8 mouse cellular contexts compared by ENCODE assay signal in the genomic region with DNA sequence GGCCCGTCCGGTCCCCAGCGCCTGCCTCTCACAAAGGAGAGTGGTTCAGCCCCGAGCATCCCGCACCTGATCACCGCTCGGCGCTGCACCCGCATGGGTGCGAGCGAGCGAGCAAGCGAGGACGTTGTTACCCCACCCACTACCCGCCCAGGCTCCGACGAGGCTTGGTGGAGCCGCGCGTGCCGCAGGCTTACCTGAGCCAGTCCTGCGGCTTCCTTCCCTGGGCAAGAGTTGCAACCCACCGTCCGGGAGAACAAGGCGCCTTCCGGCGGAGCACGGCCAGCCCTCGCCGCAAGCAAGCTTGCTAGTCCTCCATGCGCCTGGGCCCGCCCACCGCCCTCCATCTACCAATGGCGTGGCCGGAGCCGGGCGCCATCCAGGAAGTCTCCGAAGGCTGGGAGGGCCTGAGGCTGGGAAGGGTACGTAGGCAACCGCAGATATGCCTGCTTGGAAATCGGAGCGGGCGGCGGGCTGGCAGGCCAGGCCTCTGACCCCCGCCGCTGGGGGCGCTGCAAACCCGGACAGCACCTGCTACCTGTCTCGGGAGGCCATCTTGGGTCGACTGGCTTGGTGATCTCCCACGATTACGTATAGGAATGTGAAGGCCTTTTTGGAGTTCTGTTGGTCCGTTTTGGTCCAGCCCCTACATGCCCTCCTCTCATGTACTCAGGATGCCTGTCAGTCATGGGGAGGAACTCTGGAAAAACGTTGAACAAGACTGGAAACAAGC. TPM values are rescaled to one million over a fixed set of nuclear protein-coding genes. Genes with fewer than 3 reads are reported as not detected.
A peak's percentile ranks its signal among the peaks of the same experiment; 100 is the strongest.
DNase-seq lines count a peak whose midpoint lies in the region; ATAC-seq lines count a peak whose summit lies in the region.

Gene Chd8 (minus strand): TSS at position 297 of the 730 bp plus-strand sequence.

- H3K9me3 ChIP-seq in forebrain, embryonic 10.5 days, result no peaks in the 10 kb centered on the region
- no peaks in the 10 kb centered on the region for H3K9me3 ChIP-seq in heart, embryonic 15.5 days (replicated peaks)
- H3K9me3 ChIP-seq in liver, embryonic 15.5 days (replicated peaks), result no peaks in the 10 kb centered on the region
- H3K9me3 ChIP-seq in neural tube, embryonic 12.5 days, result no peaks in the 10 kb centered on the region

- peak; percentile 98 for DNase-seq in CD8-positive naive resting alpha-beta T cell, adult 2 months (ENCODE audit: low read depth in 2 of 2, low spot score in 2 of 2)
- DNase-seq in c-Kit-positive CD71-negative TER-119-negative erythroid progenitor cells, embryonic 14.5 days (ENCODE audit: low read depth), result peak; percentile 91
- DNase-seq in forebrain, embryonic 10.5 days (ENCODE audit: extremely low spot score, low spot score), result peak; percentile 98
- peak; percentile 99 for DNase-seq in kidney, postnatal 36 days
- DNase-seq in telencephalon, adult 2 months (ENCODE audit: low read depth, low spot score), result peak; percentile 98

- H3K9ac ChIP-seq in heart, embryonic 15.5 days, result peak within 1 kb of the TSS; percentile 90
- H3K9ac ChIP-seq in liver, embryonic 15.5 days, result peak within 1 kb of the TSS; percentile 85
- peak within 1 kb of the TSS; percentile 84 for H3K9ac ChIP-seq in neural tube, embryonic 12.5 days

- H3K36me3 ChIP-seq in forebrain, embryonic 10.5 days (replicated peaks), result peaks cover 9% of the 10 kb centered on the region
- H3K36me3 ChIP-seq in heart, embryonic 15.5 days, result peaks cover 6% of the 10 kb centered on the region; the same call in 1 of the 2 replicates
- H3K36me3 ChIP-seq in liver, embryonic 15.5 days (replicated peaks), result no peaks in the 10 kb centered on the region
- peaks cover 6% of the 10 kb centered on the region; the same call in 1 of the 2 replicates for H3K36me3 ChIP-seq in neural tube, embryonic 12.5 days

- no peaks in the 10 kb centered on the region for H3K27me3 ChIP-seq in forebrain, embryonic 10.5 days (ENCODE audit: poor library complexity, severe bottlenecking)
- H3K27me3 ChIP-seq in heart, embryonic 15.5 days, result no peaks in the 10 kb centered on the region
- no peaks in the 10 kb centered on the region for H3K27me3 ChIP-seq in liver, embryonic 15.5 days
- H3K27me3 ChIP-seq in neural tube, embryonic 12.5 days (replicated peaks), result no peaks in the 10 kb centered on the region

- peak within 1 kb of the TSS; percentile 78 for H3K4me2 ChIP-seq in heart, embryonic 15.5 days
- H3K4me2 ChIP-seq in liver, embryonic 15.5 days, result peak within 1 kb of the TSS; percentile 86
- H3K4me2 ChIP-seq in neural tube, embryonic 12.5 days (replicated peaks), result peak within 1 kb of the TSS; percentile 83

- peak within 1 kb of the TSS; percentile 94 for H3K4me3 ChIP-seq in forebrain, embryonic 10.5 days
- H3K4me3 ChIP-seq in heart, embryonic 15.5 days, result peak within 1 kb of the TSS; percentile 95
- peak within 1 kb of the TSS; percentile 86 for H3K4me3 ChIP-seq in liver, embryonic 15.5 days (replicated peaks)
- peak within 1 kb of the TSS; percentile 88 for H3K4me3 ChIP-seq in neural tube, embryonic 12.5 days

- H3K27ac ChIP-seq in forebrain, embryonic 10.5 days, result peak within 1 kb of the TSS; percentile 96
- peak within 1 kb of the TSS; percentile 94 for H3K27ac ChIP-seq in heart, embryonic 15.5 days
- peak within 1 kb of the TSS; percentile 95 for H3K27ac ChIP-seq in liver, embryonic 15.5 days (replicated peaks)
- peak within 1 kb of the TSS; percentile 42 for H3K27ac ChIP-seq in neural tube, embryonic 12.5 days

- ATAC-seq in heart, embryonic 15.5 days (replicated peaks; ENCODE audit: insufficient number of reproducible peaks, insufficient read depth, low FRiP score, low read depth), result peak; percentile 100
- ATAC-seq in liver, embryonic 15.5 days (ENCODE audit: insufficient read depth), result peak; percentile 100
- ATAC-seq in neural tube, embryonic 12.5 days (ENCODE audit: low FRiP score, low read depth), result peak; percentile 100

- under 1% methylated on average over 54 of the region's 54 CpGs for WGBS in forebrain, embryonic 10.5 days
- WGBS in heart, embryonic 15.5 days, result under 1% methylated on average over 54 of the region's 54 CpGs
- WGBS in liver, embryonic 15.5 days (ENCODE audit: insufficient replicate concordance), result under 1% methylated on average over 54 of the region's 54 CpGs
- 1% methylated on average over 54 of the region's 54 CpGs for WGBS in neural tube, embryonic 12.5 days

- H3K4me1 ChIP-seq in forebrain, embryonic 10.5 days, result peaks cover 22% of the 10 kb centered on the region
- peaks cover 9% of the 10 kb centered on the region for H3K4me1 ChIP-seq in heart, embryonic 15.5 days (replicated peaks)
- peaks cover 36% of the 10 kb centered on the region for H3K4me1 ChIP-seq in liver, embryonic 15.5 days (replicated peaks)
- H3K4me1 ChIP-seq in neural tube, embryonic 12.5 days, result peaks cover 20% of the 10 kb centered on the region

RNA-seq across cellular contexts. Expression of gene Chd8, which starts in this region (rescaled TPM):
- polyA plus RNA-seq in forebrain, embryonic 10.5 days (2016; fragmentation: Nextera tagmentation; extraction: Ambion mirVana), result 46.5 and 46.7 TPM in 2 replicates
- 17.2 and 22.1 TPM in 2 replicates for polyA plus RNA-seq in heart, embryonic 15.5 days (2015; fragmentation: Nextera tagmentation; extraction: Ambion mirVana)
- 8.3 and 10.2 TPM in 2 replicates for polyA plus RNA-seq in liver, embryonic 15.5 days (2015; fragmentation: Nextera tagmentation; extraction: Ambion mirVana)
- 46.0 and 48.6 TPM in 2 replicates for polyA plus RNA-seq in neural tube, embryonic 12.5 days (2016; fragmentation: Nextera tagmentation; extraction: Ambion mirVana)

Comparison
In these comparisons a context has a peak if more than half of its experiments do, and no peak if none do; other contexts are left out.
1. Peak in every context shown above with its lines: DNase-seq, ATAC-seq, H3K4me3 ChIP-seq and H3K27ac ChIP-seq.
2. H3K27ac ChIP-seq: peak in every context shown above with its lines; median percentile 96 in forebrain, embryonic 10.5 days; 95 in liver, embryonic 15.5 days; 94 in heart, embryonic 15.5 days; 42 in neural tube, embryonic 12.5 days.